Mouse (Mus musculus) stomach, postnatal 0 days (tissue): Measurements from ENCODE around the gene Ypel2. TPM values are rescaled to one million over a fixed set of nuclear protein-coding genes. Genes with fewer than 3 reads are reported as not detected.

ENCODE experiments used
- ATAC-seq: fragments of 200-750 bp; cut with Nextera tagmentation; 2 replicates; pipeline ENCODE4 v1.8.0; 2017; ENCODE audit not compliant: low FRiP score, low TSS enrichment
- DNase-seq: peaks from one replicate; pipeline ENCODE4 v3.0.0-alpha.2; 2016; ENCODE audit warnings: low spot score
- H3K27ac ChIP-seq: fragments of 300-500 bp; sonication (generic); replicated peaks from 2 replicates; pipeline ENCODE4 v1.5.1; 2014; ENCODE audit warnings: mild to moderate bottlenecking, control low read depth
- H3K27me3 ChIP-seq: fragments of 300-500 bp; sonication (generic); 2 replicates; pipeline ENCODE4 v1.6.1; 2014; ENCODE audit warnings: low read length; ENCODE audit not compliant: control insufficient read depth, insufficient read depth
- H3K36me3 ChIP-seq: fragments of 300-500 bp; sonication (generic); 2 replicates; pipeline ENCODE4 v1.6.1; 2014; ENCODE audit warnings: low read length, mixed read lengths; ENCODE audit not compliant: control insufficient read depth, insufficient read depth
- H3K4me1 ChIP-seq: fragments of 300-500 bp; sonication (generic); replicated peaks from 2 replicates; pipeline ENCODE4 v1.6.1; 2014; ENCODE audit warnings: antibody characterized with exemption; ENCODE audit not compliant: control insufficient read depth, insufficient read depth
- H3K4me2 ChIP-seq: fragments of 300-500 bp; sonication (generic); replicated peaks from 2 replicates; pipeline ENCODE4 v1.6.1; 2014; ENCODE audit warnings: low read depth, mild to moderate bottlenecking, control low read depth, moderate library complexity
- H3K4me3 ChIP-seq: fragments of 300-500 bp; sonication (generic); 2 replicates; pipeline ENCODE4 v1.5.1; 2014; ENCODE audit warnings: low read depth, low read length, control low read depth
- H3K9ac ChIP-seq: fragments of 300-500 bp; sonication (generic); 2 replicates; pipeline ENCODE4 v1.6.1; 2014; ENCODE audit warnings: mild to moderate bottlenecking, low read length, control low read depth, mixed read lengths
- H3K9me3 ChIP-seq: fragments of 300-500 bp; sonication (generic); 2 replicates; pipeline ENCODE4 v1.6.1; 2016; ENCODE audit warnings: low read length; ENCODE audit not compliant: control insufficient read depth
- CTCF ChIP-seq: IDR thresholded peaks from 2 replicates; pipeline ENCODE4 v1.5.1; 2016; ENCODE audit warnings: antibody characterized with exemption, low read depth, mild to moderate bottlenecking, moderate library complexity
- EP300 ChIP-seq: optimal IDR thresholded peaks from 2 replicates; pipeline ENCODE3; 2016; ENCODE audit warnings: antibody characterized with exemption
- WGBS: fragments of 180-500 bp; shearing (Covaris S2); extraction: QIAGEN DNeasy Blood & Tissue Kit; methylation state at CpG from one replicate; pipeline ENCODE4 v1.1.7; 2014; 5-methylcytosine and 5-hydroxymethylcytosine counted together
- polyA plus RNA-seq: library from polyadenylated mRNA; unstranded; fragments of >200 nt; fragmentation: Nextera tagmentation; extraction: Ambion mirVana; gene quantifications from 2 replicates; pipeline ENCODE4 v1.2.1, GENCODE M21; 2015

Gene Ypel2
- polyA plus RNA-seq, 1 experiment from 2014 or later: 4.0 TPM

DNA sequence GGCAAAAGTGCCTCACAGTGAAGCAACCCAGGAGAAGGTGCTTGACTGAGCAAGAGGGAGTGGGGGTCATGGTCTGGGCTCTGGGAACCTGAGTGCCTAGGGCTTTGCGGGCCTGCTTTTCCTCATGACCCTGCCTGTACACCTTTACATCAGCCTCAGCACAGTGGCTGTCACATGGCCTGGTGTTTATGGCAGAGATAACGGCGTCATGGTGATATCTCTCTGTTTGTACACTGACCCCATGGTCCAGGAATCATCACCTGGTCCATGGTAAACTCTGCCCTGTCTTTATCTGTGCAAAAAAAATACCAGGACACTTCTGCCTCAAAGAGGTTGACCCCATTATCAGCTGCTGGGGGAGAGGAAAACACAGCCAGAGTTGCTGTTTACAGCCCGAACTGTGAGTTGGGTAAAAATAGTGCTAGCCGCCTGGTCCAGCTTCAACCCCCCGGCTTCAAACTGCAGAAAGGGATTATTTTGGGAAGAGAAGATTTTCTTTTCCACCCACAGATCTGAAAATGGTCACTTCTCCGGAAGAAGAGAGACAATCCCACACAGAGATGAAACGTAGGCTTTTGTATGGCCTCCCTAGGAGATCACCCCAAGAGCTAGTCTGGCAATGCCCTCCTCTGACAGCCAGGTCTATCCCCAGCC lies 76.8 kb downstream of the Ypel2 start:
- Histone ChIP-seq H3K4me2 (no peak overlapping the region), H3K27ac (no peak overlapping the region), H3K9ac (no peak overlapping the region), H3K36me3 (no peaks in the 10 kb centered on the region), H3K4me1 (0 out of 2 replicates have a peak, but pooled peaks cover 3% of the 10 kb centered on the region), H3K4me3 (no peak overlapping the region), H3K27me3 (no peaks in the 10 kb centered on the region), H3K9me3 (no peaks in the 10 kb centered on the region)
- ATAC-seq (peak; percentile 55; the same call in 1 of the 2 replicates), DNase-seq (no peak)
- WGBS: 65% methylated on average over 8 of the region's 8 CpGs
- TF ChIP-seq CTCF (no peak), EP300 (no peak)

DNA sequence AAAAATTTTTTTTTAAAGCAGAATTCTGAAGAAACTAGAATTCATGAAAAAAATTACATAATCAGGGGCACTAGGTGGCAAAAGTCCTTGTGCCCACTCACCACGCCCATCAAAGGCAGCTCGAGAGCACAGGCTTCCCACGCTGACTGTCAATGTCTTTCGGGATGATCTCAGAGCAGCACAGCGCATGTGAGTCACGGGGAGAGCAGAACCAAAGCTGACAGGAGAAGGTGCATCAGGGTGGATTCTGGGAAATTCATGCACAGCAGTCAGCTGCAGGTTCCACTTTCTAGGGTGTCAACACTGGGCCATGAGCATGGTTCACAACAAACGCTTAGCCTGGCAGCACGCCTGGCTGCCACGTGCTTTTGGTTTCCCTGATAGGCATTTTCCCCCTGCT lies 79.2 kb downstream of the Ypel2 start:
- TF ChIP-seq CTCF (no peak), EP300 (no peak)
- H3K27ac ChIP-seq: no peak overlapping the region
- no peak overlapping the region for H3K9ac ChIP-seq
- DNase-seq (no peak), ATAC-seq (no peak)
- no peaks in the 10 kb centered on the region for H3K27me3 ChIP-seq
- no peaks in the 10 kb centered on the region for H3K4me1 ChIP-seq
- no peak overlapping the region for H3K4me2 ChIP-seq
- no peak overlapping the region for H3K4me3 ChIP-seq
- H3K9me3 ChIP-seq: no peaks in the 10 kb centered on the region
- 80% methylated on average over 9 of the region's 9 CpGs for WGBS
- no peaks in the 10 kb centered on the region for H3K36me3 ChIP-seq

DNA sequence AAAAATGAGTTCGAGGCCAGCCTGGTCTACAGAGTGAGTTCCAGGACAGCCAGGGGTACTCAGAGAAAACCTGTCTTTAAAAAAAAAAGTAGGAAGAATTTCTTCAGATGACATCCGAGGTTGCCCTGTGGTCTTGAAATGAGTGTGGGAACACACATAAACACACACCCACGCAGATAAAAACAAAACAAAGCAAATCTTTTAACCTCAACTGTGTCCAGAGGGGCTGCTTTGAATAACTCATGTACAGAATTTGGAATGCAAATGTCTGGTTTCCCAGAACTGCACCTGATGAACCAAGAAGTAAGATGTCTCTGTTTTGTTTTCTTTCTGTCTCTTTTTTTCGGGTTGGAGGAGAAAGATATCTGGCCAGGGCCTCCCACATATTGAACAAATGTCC lies 83.3 kb downstream of the Ypel2 start:
- no peak overlapping the region for H3K4me3 ChIP-seq
- DNase-seq (no peak), ATAC-seq (no peak)
- H3K27ac ChIP-seq: no peak overlapping the region
- H3K27me3 ChIP-seq: no peaks in the 10 kb centered on the region
- no peak overlapping the region for H3K9ac ChIP-seq
- TF ChIP-seq CTCF (no peak), EP300 (no peak)
- H3K9me3 ChIP-seq: no peaks in the 10 kb centered on the region
- WGBS: 72% methylated on average over 4 of the region's 4 CpGs
- H3K4me2 ChIP-seq: no peak overlapping the region
- no peaks in the 10 kb centered on the region for H3K4me1 ChIP-seq
- no peaks in the 10 kb centered on the region for H3K36me3 ChIP-seq

DNA sequence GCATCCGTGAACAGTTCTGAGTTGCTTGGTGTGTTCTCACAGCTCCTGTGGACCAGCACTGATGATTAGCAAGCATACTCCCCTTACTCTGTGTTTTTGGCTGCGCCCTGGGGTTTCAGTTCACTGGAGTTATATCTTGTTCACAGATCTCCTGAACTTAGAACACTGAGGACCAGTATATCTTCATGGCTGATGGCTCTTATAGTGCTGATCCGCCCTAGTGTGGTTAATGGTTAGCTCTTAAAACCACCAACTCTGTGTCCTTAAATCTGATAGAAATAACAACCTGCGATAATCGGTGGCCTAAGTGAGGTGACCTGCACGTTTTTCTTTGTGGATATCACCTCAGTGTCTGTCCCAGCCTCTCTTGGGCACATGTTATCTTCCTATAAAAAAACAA lies 84.5 kb downstream of the Ypel2 start:
- ATAC-seq (no peak), DNase-seq (no peak)
- Histone ChIP-seq H3K27ac (no peak overlapping the region), H3K9ac (no peak overlapping the region), H3K4me2 (no peak overlapping the region), H3K9me3 (no peaks in the 10 kb centered on the region), H3K36me3 (no peaks in the 10 kb centered on the region), H3K4me1 (no peaks in the 10 kb centered on the region), H3K4me3 (no peak overlapping the region), H3K27me3 (no peaks in the 10 kb centered on the region)
- no peak for TF ChIP-seq EP300
- TF ChIP-seq CTCF: no peak
- 68% methylated on average over 6 of the region's 6 CpGs for WGBS

DNA sequence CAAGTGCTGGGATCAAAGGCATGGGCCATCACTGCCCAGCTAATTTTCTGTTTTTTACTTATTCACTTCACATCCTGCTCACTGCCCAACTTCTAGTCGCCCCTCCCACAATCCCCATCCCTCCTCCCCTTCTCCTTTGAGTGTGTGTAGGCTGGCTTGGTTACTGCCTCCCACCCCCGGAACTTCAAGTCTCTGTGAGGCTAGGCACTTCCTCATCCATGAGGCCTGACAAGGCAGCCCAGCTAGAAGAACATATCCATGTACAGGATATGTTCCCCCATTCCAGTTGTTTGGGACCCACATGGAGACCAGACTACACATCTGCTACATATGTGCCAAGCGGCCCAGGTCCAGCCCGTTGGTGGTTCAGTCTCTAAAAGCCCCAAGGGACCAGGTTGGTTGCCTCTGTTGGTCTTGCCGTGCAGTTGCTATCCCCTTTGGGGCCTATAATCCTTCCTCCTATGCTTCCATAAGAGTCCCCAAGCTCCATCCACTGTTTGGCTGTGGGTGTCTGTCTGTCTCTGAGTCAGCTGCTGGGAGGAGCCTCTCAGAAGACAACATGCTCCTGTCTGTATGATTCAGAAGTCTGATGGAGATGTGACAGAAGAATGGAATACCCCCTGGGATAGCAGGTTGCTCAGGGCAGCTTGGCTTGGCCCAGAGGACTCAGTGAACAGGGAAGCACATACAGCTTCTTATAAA lies 85.5 kb downstream of the Ypel2 start:
- Histone ChIP-seq H3K9me3 (no peaks in the 10 kb centered on the region), H3K27me3 (no peaks in the 10 kb centered on the region), H3K9ac (no peak overlapping the region), H3K27ac (no peak overlapping the region), H3K4me2 (no peak overlapping the region), H3K4me1 (no peaks in the 10 kb centered on the region), H3K36me3 (no peaks in the 10 kb centered on the region), H3K4me3 (no peak overlapping the region)
- DNase-seq (no peak), ATAC-seq (peak; percentile 43; the same call in 1 of the 2 replicates)
- no peak for TF ChIP-seq EP300
- no peak for TF ChIP-seq CTCF
- 71% methylated on average over 5 of the region's 5 CpGs for WGBS
